In genomic region chr3:37654787-37655186, GRCm38 (mm10) we compare ENCODE assay signal across 9 mouse cellular contexts. TPM values are rescaled to one million over a fixed set of nuclear protein-coding genes. Genes with fewer than 3 reads are reported as not detected.
A peak's percentile ranks its signal among the peaks of the same experiment; 100 is the strongest.
DNase-seq lines count a peak whose midpoint lies in the region; ATAC-seq and TF ChIP-seq lines count a peak whose summit lies in the region.
"Had no signal": no experiment of that assay in that cellular context is flagged by ENCODE, and none has a peak within 500 bp of the region (broad histone marks: within the 10 kb centered on the region; RNA-seq: fewer than 3 reads in every experiment).

No protein-coding gene starts in this region.

- peaks cover 34% of the 10 kb centered on the region for H3K4me1 ChIP-seq in kidney, embryonic 14.5 days (ENCODE audit: control insufficient read depth, insufficient read depth, low read length)
- H3K4me1 ChIP-seq in kidney, adult 2 months (ENCODE audit: control insufficient read depth, insufficient read depth, low read length), result peaks cover 13% of the 10 kb centered on the region
- H3K4me1 ChIP-seq in bone marrow macrophage, adult 2 months (ENCODE audit: control insufficient read depth, insufficient read depth, low read length), result peaks cover 3% of the 10 kb centered on the region
- H3K4me1 ChIP-seq in forebrain, embryonic 16.5 days (replicated peaks; ENCODE audit: control insufficient read depth, insufficient read depth, low read length), result peaks cover 12% of the 10 kb centered on the region
- peaks cover 10 to 35% of the 10 kb centered on the region in 2 experiments for H3K4me1 ChIP-seq in liver, embryonic 14.5 days (replicated peaks; ENCODE audit: control insufficient read depth in 2 of 2, insufficient read depth in 2 of 2, low read length in 1 of 2)

- TF ChIP-seq POLR2A in kidney, adult 2 months (IDR thresholded peaks at IDR 0.05; ENCODE audit: low read depth, low read length), result no peak
- no peak for TF ChIP-seq POLR2A in bone marrow macrophage, adult 2 months (IDR thresholded peaks at IDR 0.05; ENCODE audit: borderline replicate concordance, low read depth, low read length)

- no peak for TF ChIP-seq EP300 in liver, embryonic 14.5 days (IDR thresholded peaks at IDR 0.05; ENCODE audit: low read depth)

- H3K27me3 ChIP-seq in kidney, embryonic 14.5 days (ENCODE audit: control insufficient read depth, insufficient read depth, low read length), result no peaks in the 10 kb centered on the region
- no peaks in the 10 kb centered on the region for H3K27me3 ChIP-seq in kidney, adult 2 months (replicated peaks; ENCODE audit: control insufficient read depth, insufficient read depth, low read length)
- peaks cover 6% of the 10 kb centered on the region; the same call in 1 of the 2 replicates for H3K27me3 ChIP-seq in forebrain, embryonic 16.5 days (replicated peaks; ENCODE audit: control insufficient read depth, insufficient read depth, low read length)
- peaks cover 12% of the 10 kb centered on the region for H3K27me3 ChIP-seq in liver, embryonic 14.5 days (ENCODE audit: control insufficient read depth, insufficient read depth, low read length)

- ATAC-seq in kidney, embryonic 14.5 days (ENCODE audit: low FRiP score, low TSS enrichment), result no peak
- ATAC-seq in forebrain, embryonic 16.5 days, result 0 out of 2 replicates have a peak, but pooled peaks have one; percentile 2
- peak; percentile 42; the same call in 1 of the 2 replicates for ATAC-seq in liver, embryonic 14.5 days (ENCODE audit: insufficient read depth)
- no peak for ATAC-seq in megakaryocyte progenitor cell, adult 5-6 weeks (replicated peaks; ENCODE audit: poor library complexity)

- H3K27ac ChIP-seq in kidney, embryonic 14.5 days (ENCODE audit: low read depth, low read length), result no peak overlapping the region
- no peak overlapping the region for H3K27ac ChIP-seq in kidney, adult 2 months (ENCODE audit: insufficient read depth, low read depth, low read length)
- no peak overlapping the region for H3K27ac ChIP-seq in bone marrow macrophage, adult 2 months (ENCODE audit: insufficient read depth, low read depth, low read length)
- H3K27ac ChIP-seq in forebrain, embryonic 16.5 days (ENCODE audit: low read length), result no peak overlapping the region
- no peak overlapping the region for H3K27ac ChIP-seq in liver, embryonic 14.5 days

- no peak for TF ChIP-seq CTCF in kidney, adult 2 months (conservative IDR thresholded peaks at IDR 0.05; ENCODE audit: insufficient read depth, insufficient read length, low read depth, low read length)
- TF ChIP-seq CTCF in bone marrow macrophage, adult 2 months (IDR thresholded peaks at IDR 0.05; ENCODE audit: low read depth, low read length), result no peak
- TF ChIP-seq CTCF in liver, embryonic 14.5 days (IDR thresholded peaks at IDR 0.05; ENCODE audit: low read depth), result no peak

- peak overlapping the region; percentile 43 for H3K4me2 ChIP-seq in kidney, embryonic 14.5 days (replicated peaks; ENCODE audit: low read depth, low read length)
- peak overlapping the region; percentile 35; the same call in 1 of the 2 replicates for H3K4me2 ChIP-seq in forebrain, embryonic 16.5 days (ENCODE audit: low read length)
- H3K4me2 ChIP-seq in liver, embryonic 14.5 days (ENCODE audit: low read depth), result peak overlapping the region; percentile 49

- no peaks in the 10 kb centered on the region for H3K9me3 ChIP-seq in kidney, embryonic 14.5 days (ENCODE audit: control insufficient read depth, low read length)
- no peaks in the 10 kb centered on the region for H3K9me3 ChIP-seq in forebrain, embryonic 16.5 days (ENCODE audit: control insufficient read depth, low read length)
- H3K9me3 ChIP-seq in liver, embryonic 14.5 days (ENCODE audit: control insufficient read depth, low read length), result no peaks in the 10 kb centered on the region

- 62% methylated on average over 6 of the region's 6 CpGs for WGBS in kidney, embryonic 14.5 days
- 85% methylated on average over 6 of the region's 6 CpGs for WGBS in kidney, adult 2 months
- 74% methylated on average over 6 of the region's 6 CpGs for WGBS in forebrain, embryonic 16.5 days
- 32% methylated on average over 6 of the region's 6 CpGs for WGBS in liver, embryonic 14.5 days (ENCODE audit: insufficient replicate concordance)

- peak overlapping the region; percentile 9; the same call in 1 of the 2 replicates for H3K9ac ChIP-seq in kidney, embryonic 14.5 days (ENCODE audit: low read depth, low read length)
- no peak overlapping the region for H3K9ac ChIP-seq in forebrain, embryonic 16.5 days (replicated peaks; ENCODE audit: low read depth, low read length)
- peak overlapping the region; percentile 1; the same call in 1 of the 2 replicates for H3K9ac ChIP-seq in liver, embryonic 14.5 days (replicated peaks)

- H3K36me3 ChIP-seq in kidney, embryonic 14.5 days (ENCODE audit: control insufficient read depth, insufficient read depth, low read length), result peaks cover 3% of the 10 kb centered on the region; the same call in 1 of the 2 replicates
- H3K36me3 ChIP-seq in kidney, adult 2 months (ENCODE audit: control insufficient read depth, insufficient read depth, low read length), result no peaks in the 10 kb centered on the region
- no peaks in the 10 kb centered on the region for H3K36me3 ChIP-seq in forebrain, embryonic 16.5 days (ENCODE audit: control insufficient read depth, insufficient read depth)
- no peaks in the 10 kb centered on the region for H3K36me3 ChIP-seq in liver, embryonic 14.5 days (replicated peaks; ENCODE audit: control insufficient read depth, insufficient read depth, low read depth)

- H3K4me3 ChIP-seq in kidney, embryonic 14.5 days (ENCODE audit: low read length), result no peak overlapping the region; the same call in 1 of the 2 replicates
- no peak overlapping the region for H3K4me3 ChIP-seq in kidney, adult 2 months (ENCODE audit: insufficient read depth, low read depth, low read length)
- peak overlapping the region; percentile 45 for H3K4me3 ChIP-seq in bone marrow macrophage, adult 2 months (ENCODE audit: insufficient read depth, low read length)
- H3K4me3 ChIP-seq in forebrain, embryonic 16.5 days (replicated peaks; ENCODE audit: low read length), result no peak overlapping the region
- peak overlapping the region in 1 of 2 experiments; percentile 17; a peak in 2 of 4 replicates for H3K4me3 ChIP-seq in liver, embryonic 14.5 days (ENCODE audit: insufficient read depth in 1 of 2, low read depth in 2 of 2, low read length in 2 of 2)

- DNase-seq in kidney, adult 2 months, result no peak
- no peak for DNase-seq in liver, embryonic 14.5 days (ENCODE audit: low read depth in 3 of 3, low spot score in 3 of 3)
- no peak for DNase-seq in adrenal gland, adult 8-10 months
- no peak for DNase-seq in right cerebral cortex, postnatal 4 days
- DNase-seq: gastrocnemius, postnatal 36 days had no signal

RNA-seq across cellular contexts. Expression of gene Spry1, which starts 15.0 kb away (rescaled TPM):
- polyA plus RNA-seq in kidney, embryonic 14.5 days (2014; fragmentation: Nextera tagmentation; extraction: Ambion mirVana), result 41.7 and 49.8 TPM in 2 replicates
- 47.3 and 50.2 TPM in 2 replicates for polyA plus RNA-seq in kidney, adult 2 months (2012; rRNA removed)
- not detected in 2 replicates for polyA plus RNA-seq in bone marrow macrophage, adult 2 months (2012; ENCODE audit: insufficient read depth, insufficient read length, missing spikeins)
- 6.4 and 6.6 TPM in 2 replicates for polyA plus RNA-seq in forebrain, embryonic 16.5 days (2015; fragmentation: Nextera tagmentation; extraction: Ambion mirVana)
- 3.4 and 4.0 TPM in 2 replicates for polyA plus RNA-seq in liver, embryonic 14.5 days (2012; rRNA removed)
- polyA plus RNA-seq in liver, embryonic 14.5 days (2014; fragmentation: Nextera tagmentation; extraction: Ambion mirVana), result 2.1 and 2.4 TPM in 2 replicates
- 4.0 TPM in 2 replicates for total RNA-seq in megakaryocyte progenitor cell, adult 5-6 weeks (2015)
- 1.3 and 2.7 TPM in 2 replicates for total RNA-seq in megakaryocyte progenitor cell, adult 5-6 weeks (2017)
- total RNA-seq in adrenal gland, adult 8-10 months (2022), result 10 to 100 TPM; 22.4 to 42.8 (median 34.7) TPM

Comparison
In these comparisons a context has a peak if more than half of its experiments do, and no peak if none do; other contexts are left out.
1. ATAC-seq: peak in forebrain, embryonic 16.5 days (single experiment) and liver, embryonic 14.5 days (single experiment); none in kidney, embryonic 14.5 days (single experiment) and megakaryocyte progenitor cell, adult 5-6 weeks (single experiment).
2. Peak in every context shown above with its lines, with median percentiles within 50 percentile points of each other: H3K4me2 ChIP-seq.